Mouse (Mus musculus): Measurements from ENCODE around the gene Zic5. TPM values are rescaled to one million over a fixed set of nuclear protein-coding genes. Genes with fewer than 3 reads are reported as not detected.
"Not testable (repeated sequence)": the region's sequence is repeated elsewhere in the genome, so short reads cannot be mapped to it uniquely, and the experiment has no call there.

Zic5 gene
- polyA plus RNA-seq, 1 experiment = not detected

- peaks cover 93% of the 10 kb centered on the region for H3K27me3 ChIP-seq (replicated peaks)
- TF ChIP-seq GATA1 (IDR thresholded peaks at IDR 0.05; ENCODE audit: borderline replicate concordance, low read length) (no peak), FLI1 (IDR thresholded peaks at IDR 0.05; ENCODE audit: low read length) (no peak)
- no peaks in the 10 kb centered on the region for H3K36me3 ChIP-seq (replicated peaks; ENCODE audit: low read length)
These were observed 1.4 kb upstream of the Zic5 start for GRCm38 (mm10) chr14:122466756-122467362.

DNA sequence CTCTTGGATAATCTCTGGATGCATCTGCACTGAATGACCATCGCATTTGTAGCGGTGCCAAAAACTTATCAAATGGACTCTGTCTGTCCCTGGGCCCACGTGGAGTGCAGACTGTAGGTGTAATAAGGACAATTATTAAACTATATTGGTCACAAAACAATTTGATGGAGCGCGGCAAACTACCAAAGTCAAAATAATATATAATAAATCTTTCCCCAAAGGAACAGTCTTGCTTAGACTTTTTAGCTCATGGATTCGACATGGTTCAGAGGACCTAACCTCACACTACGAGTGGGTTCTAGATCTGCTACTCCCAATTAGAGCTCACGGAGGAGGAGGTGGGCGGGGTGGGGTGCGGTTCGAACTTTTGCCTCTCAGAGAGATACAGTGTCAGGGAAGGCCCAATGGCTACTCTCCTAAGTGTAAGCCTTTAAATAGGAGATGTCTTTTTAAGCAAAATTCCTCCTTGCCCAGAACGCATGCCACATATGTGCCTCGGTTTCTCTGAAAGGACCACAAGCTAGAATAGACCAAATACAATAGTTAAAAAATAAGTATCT, 534 bp upstream of the Zic5 start:
- Histone ChIP-seq H3K4me1 (peaks cover 28% of the 10 kb centered on the region), H3K36me3 (replicated peaks; ENCODE audit: low read length) (no peaks in the 10 kb centered on the region), H3K27me3 (replicated peaks) (peaks cover 91% of the 10 kb centered on the region), H3K4me3 (replicated peaks) (no peak overlapping the region), H3K9me3 (peaks cover 11% of the 10 kb centered on the region)
- no peak for TF ChIP-seq FLI1 (IDR thresholded peaks at IDR 0.05; ENCODE audit: low read length)
- TF ChIP-seq GATA1 (IDR thresholded peaks at IDR 0.05; ENCODE audit: borderline replicate concordance, low read length) = no peak

More at GRCm38 (mm10) chr14:122466756-122467362, 1.4 kb upstream of the Zic5 start:
- H3K4me3 ChIP-seq (replicated peaks) = no peak overlapping the region
- H3K9me3 ChIP-seq = peaks cover 11% of the 10 kb centered on the region
- peaks cover 28% of the 10 kb centered on the region for H3K4me1 ChIP-seq

DNA sequence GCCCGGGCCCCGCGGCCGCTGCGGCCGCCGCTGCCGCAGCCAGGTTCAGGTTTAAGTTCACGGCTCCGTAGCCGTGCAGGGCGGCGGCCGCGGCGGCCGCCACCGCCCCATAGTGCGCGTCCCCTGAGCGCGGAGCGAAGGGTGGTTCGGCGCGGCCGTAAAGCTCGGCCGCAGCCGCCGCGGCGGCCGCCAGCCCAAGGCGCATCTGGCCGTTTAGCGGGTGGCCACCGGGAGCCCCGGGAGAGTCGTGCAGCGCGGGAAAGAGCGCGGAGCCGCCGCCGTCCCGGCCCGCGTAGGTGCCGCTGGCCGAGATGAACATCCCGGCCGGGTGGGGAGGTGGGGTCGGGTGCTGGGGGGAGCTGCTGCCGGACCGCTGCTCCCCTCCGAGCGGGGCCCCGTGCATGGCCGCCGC, 1.1 kb downstream of the Zic5 start:
- TF ChIP-seq FLI1 (IDR thresholded peaks at IDR 0.05; ENCODE audit: low read length) (no peak), GATA1 (IDR thresholded peaks at IDR 0.05; ENCODE audit: borderline replicate concordance, low read length) (no peak)
- H3K9me3 ChIP-seq = peaks cover 11% of the 10 kb centered on the region
- H3K4me1 ChIP-seq = peaks cover 28% of the 10 kb centered on the region
- peaks cover 86% of the 10 kb centered on the region for H3K27me3 ChIP-seq (replicated peaks)
- H3K4me3 ChIP-seq (replicated peaks) = peak overlapping the region; percentile 89
- no peaks in the 10 kb centered on the region for H3K36me3 ChIP-seq (replicated peaks; ENCODE audit: low read length)

DNA sequence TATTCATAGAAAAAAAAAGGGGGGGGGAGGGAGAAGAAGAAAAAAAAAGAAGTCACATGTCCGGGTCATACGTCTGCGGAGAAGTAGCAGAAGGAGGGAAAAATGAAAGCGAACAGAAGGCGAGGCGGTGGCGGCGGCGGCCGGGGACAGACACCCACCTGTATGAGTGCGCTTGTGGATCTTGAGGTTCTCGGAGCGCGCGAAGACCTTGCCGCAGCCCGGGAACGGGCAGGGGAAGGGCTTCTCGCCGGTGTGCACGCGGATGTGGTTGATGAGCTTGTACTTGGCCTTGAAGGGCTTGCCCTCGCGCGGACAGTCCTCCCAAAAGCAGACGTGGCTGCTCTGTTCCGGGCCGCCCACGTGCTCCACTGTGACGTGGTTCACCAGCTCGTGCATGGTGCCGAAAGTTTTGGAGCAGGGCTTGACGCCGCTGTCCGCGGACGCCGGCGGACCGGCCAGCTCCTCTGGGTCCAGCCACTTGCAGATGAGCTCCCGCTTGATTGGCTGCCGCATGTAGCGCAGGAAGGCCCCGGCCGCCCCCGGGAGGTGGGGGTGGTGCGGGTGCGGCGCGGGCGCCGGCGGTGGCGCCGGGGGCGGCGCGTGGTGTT, 1.6 kb downstream of the Zic5 start:
- Histone ChIP-seq H3K4me1 (peaks cover 28% of the 10 kb centered on the region), H3K27me3 (replicated peaks) (peaks cover 81% of the 10 kb centered on the region), H3K4me3 (replicated peaks) (peak overlapping the region; percentile 89)
- H3K36me3 ChIP-seq (replicated peaks; ENCODE audit: low read length); H3K9me3 ChIP-seq: not testable (repeated sequence)

DNA sequence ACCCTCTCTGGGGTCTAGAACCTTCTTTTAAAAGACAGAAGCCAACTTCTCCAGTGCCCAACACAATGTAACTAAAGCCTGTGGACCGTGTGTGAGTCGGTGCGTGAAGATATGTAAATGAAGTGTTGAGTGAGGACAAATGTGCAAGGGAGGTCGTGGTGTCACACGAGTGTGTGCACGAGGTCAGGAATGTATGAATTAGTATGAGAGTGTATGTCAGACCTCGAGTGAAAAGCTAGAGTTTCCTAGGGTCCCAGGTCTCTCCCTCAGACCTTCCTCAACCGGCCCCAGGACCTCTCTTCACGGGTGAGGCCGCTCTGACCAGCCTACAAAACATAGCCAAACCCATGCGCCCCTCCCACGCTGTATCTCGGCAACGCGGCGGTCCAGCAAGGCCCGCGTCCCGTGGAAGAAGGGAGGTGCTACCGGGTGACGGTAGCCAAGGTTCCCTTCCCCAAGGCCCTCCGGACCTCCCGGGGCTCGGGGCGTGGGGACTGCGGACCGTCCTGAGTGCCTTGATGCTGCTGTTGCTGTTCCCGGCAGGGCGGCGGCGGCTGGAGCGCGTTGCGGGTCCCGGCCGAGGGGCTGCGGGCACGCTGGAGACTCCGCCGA, 2.3 kb downstream of the Zic5 start:
- Histone ChIP-seq H3K36me3 (replicated peaks; ENCODE audit: low read length) (no peaks in the 10 kb centered on the region), H3K27me3 (replicated peaks) (peaks cover 75% of the 10 kb centered on the region), H3K4me1 (peaks cover 28% of the 10 kb centered on the region), H3K4me3 (replicated peaks) (peak overlapping the region; percentile 89), H3K9me3 (peaks cover 7% of the 10 kb centered on the region)
- TF ChIP-seq GATA1 (IDR thresholded peaks at IDR 0.05; ENCODE audit: borderline replicate concordance, low read length) (no peak), FLI1 (IDR thresholded peaks at IDR 0.05; ENCODE audit: low read length) (no peak)

- peaks cover 28% of the 10 kb centered on the region for H3K4me1 ChIP-seq
- TF ChIP-seq FLI1 (IDR thresholded peaks at IDR 0.05; ENCODE audit: low read length) (no peak), GATA1 (IDR thresholded peaks at IDR 0.05; ENCODE audit: borderline replicate concordance, low read length) (no peak)
- peaks cover 7% of the 10 kb centered on the region for H3K9me3 ChIP-seq
- no peaks in the 10 kb centered on the region for H3K36me3 ChIP-seq (replicated peaks; ENCODE audit: low read length)
- H3K27me3 ChIP-seq (replicated peaks) = peaks cover 70% of the 10 kb centered on the region
- no peak overlapping the region for H3K4me3 ChIP-seq (replicated peaks)
These were observed 2.8 kb downstream of the Zic5 start for GRCm38 (mm10) chr14:122462689-122463079.

- H3K36me3 ChIP-seq (replicated peaks; ENCODE audit: low read length) = no peaks in the 10 kb centered on the region
- H3K4me1 ChIP-seq = peaks cover 28% of the 10 kb centered on the region
- H3K27me3 ChIP-seq (replicated peaks) = peaks cover 63% of the 10 kb centered on the region
- no peak overlapping the region for H3K4me3 ChIP-seq (replicated peaks)
- no peak for TF ChIP-seq FLI1 (IDR thresholded peaks at IDR 0.05; ENCODE audit: low read length)
- TF ChIP-seq GATA1 (IDR thresholded peaks at IDR 0.05; ENCODE audit: borderline replicate concordance, low read length) = no peak
- peaks cover 7% of the 10 kb centered on the region for H3K9me3 ChIP-seq
These were observed 3.5 kb downstream of the Zic5 start for GRCm38 (mm10) chr14:122461966-122462365.

- no peak overlapping the region for H3K4me3 ChIP-seq (replicated peaks)
- H3K4me1 ChIP-seq = peaks cover 28% of the 10 kb centered on the region
- no peak for TF ChIP-seq GATA1 (IDR thresholded peaks at IDR 0.05; ENCODE audit: borderline replicate concordance, low read length)
- no peak for TF ChIP-seq FLI1 (IDR thresholded peaks at IDR 0.05; ENCODE audit: low read length)
- H3K27me3 ChIP-seq (replicated peaks) = peaks cover 60% of the 10 kb centered on the region
- H3K9me3 ChIP-seq = peaks cover 7% of the 10 kb centered on the region
- no peaks in the 10 kb centered on the region for H3K36me3 ChIP-seq (replicated peaks; ENCODE audit: low read length)
These were observed 4.0 kb downstream of the Zic5 start for GRCm38 (mm10) chr14:122461500-122461899.

GRCm38 (mm10) chr14:122460226-122460625, 5.3 kb downstream of the Zic5 start:
- Histone ChIP-seq H3K4me1 (peaks cover 23% of the 10 kb centered on the region), H3K27me3 (replicated peaks) (peaks cover 52% of the 10 kb centered on the region), H3K9me3 (peaks cover 7% of the 10 kb centered on the region), H3K4me3 (replicated peaks) (no peak overlapping the region), H3K36me3 (replicated peaks; ENCODE audit: low read length) (no peaks in the 10 kb centered on the region)
- TF ChIP-seq GATA1 (IDR thresholded peaks at IDR 0.05; ENCODE audit: borderline replicate concordance, low read length) (no peak), FLI1 (IDR thresholded peaks at IDR 0.05; ENCODE audit: low read length) (no peak)

DNA sequence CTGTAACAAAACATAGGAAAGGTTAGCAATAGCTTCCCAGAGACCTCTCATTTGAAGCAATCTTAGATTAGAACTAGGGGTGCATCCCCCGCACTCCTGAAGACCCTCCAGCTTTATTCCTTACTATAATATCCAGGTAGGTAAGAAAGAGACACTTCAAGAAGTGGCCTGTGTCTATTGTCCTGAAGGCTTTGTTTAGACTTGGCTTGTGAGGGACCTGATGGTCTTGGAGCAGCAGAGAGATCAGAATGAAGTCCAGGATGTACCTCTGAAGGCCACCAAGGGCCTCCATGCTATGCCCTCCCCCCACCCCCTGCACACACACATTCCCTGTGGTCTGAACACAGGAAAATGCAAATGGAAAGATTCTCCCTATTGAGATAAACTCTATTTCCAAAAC, 5.7 kb downstream of the Zic5 start:
- Histone ChIP-seq H3K4me1 (peaks cover 18% of the 10 kb centered on the region), H3K36me3 (replicated peaks; ENCODE audit: low read length) (no peaks in the 10 kb centered on the region), H3K9me3 (peaks cover 7% of the 10 kb centered on the region), H3K4me3 (replicated peaks) (no peak overlapping the region), H3K27me3 (replicated peaks) (peaks cover 52% of the 10 kb centered on the region)
- TF ChIP-seq GATA1 (IDR thresholded peaks at IDR 0.05; ENCODE audit: borderline replicate concordance, low read length) = no peak
- TF ChIP-seq FLI1 (IDR thresholded peaks at IDR 0.05; ENCODE audit: low read length) = no peak

DNA sequence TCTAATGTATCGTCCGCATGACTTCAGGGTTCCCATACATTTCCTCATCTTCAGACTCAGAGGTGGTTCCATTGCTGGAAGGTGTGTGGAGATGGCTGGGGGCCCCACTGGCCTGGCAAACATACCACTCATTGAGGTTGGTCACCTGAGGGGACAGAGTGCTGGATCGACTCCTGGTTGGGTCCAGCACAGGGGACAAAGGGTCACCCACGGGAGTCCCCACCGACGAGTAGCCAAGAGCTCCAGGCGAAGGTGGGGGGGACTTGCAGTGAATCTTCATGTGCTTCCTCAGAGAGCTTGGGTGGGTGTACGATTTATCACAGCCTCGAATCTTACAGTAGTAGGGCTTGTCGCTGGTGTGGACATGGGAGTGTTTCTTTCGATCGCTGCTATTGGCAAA, 6.1 kb downstream of the Zic5 start:
- Histone ChIP-seq H3K4me1 (peaks cover 14% of the 10 kb centered on the region), H3K27me3 (replicated peaks) (peaks cover 51% of the 10 kb centered on the region)
- H3K9me3 ChIP-seq = not testable (repeated sequence)

More for the DNA sequence above, 6.1 kb downstream of the Zic5 start:
- not testable (repeated sequence) for H3K36me3 ChIP-seq (replicated peaks; ENCODE audit: low read length); H3K4me3 ChIP-seq (replicated peaks)
